Mouse (Mus musculus): ENCODE data around the gene Fbrsl1. TPM values are rescaled to one million over a fixed set of nuclear protein-coding genes. Genes with fewer than 3 reads are reported as not detected.

Gene Fbrsl1
- polyA plus RNA-seq, 1 experiment from 2014 or later: 24.8 TPM

DNA sequence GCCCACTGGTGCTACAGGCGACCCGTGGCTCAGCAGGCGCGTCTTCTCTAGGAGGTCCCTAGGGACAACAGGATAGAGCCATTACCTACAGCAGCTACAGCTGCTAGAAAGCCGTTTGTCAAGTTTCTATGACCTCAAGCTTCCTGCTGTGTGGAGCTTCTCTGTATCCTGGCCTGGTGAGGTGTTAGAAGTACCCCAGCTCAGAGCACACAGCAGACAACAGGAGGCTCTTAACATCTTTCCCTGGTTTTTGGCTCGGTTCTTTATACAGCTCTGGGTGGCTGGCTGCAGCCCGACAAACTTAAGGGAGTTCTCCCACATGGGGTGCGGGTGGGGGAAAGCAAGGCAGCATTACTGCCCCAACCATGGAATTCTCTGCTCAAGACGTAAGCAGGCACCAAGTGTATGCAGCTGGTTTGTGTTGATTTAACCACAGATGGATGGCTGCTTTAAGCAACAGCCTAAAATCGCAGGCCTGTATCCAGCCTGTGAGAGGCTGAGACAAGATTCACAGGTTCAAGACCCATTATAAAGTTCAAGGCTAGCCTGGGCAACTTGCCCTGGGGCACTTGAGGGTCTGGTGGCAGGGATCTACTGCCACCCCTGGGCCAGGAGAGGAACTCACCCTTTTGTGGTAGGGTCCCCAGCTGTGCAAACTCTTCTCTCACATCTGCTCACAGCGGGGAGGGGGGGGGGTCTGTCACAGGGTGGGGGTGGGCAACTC lies 84.3 kb downstream of the Fbrsl1 start:
- DNase-seq (ENCODE audit: low spot score) (no peak), ATAC-seq (ENCODE audit: low FRiP score) (no peak; the same call in 1 of the 2 replicates)
- Histone ChIP-seq H3K4me3 (replicated peaks; ENCODE audit: low read length) (peak overlapping the region; percentile 34), H3K27ac (no peak overlapping the region), H3K9me3 (ENCODE audit: control insufficient read depth, low read length) (no peaks in the 10 kb centered on the region), H3K4me1 (replicated peaks; ENCODE audit: control insufficient read depth, insufficient read depth, low read length) (peaks cover 10% of the 10 kb centered on the region), H3K4me2 (replicated peaks) (peak overlapping the region; percentile 72), H3K36me3 (replicated peaks; ENCODE audit: control insufficient read depth, insufficient read depth) (peaks cover 21% of the 10 kb centered on the region), H3K9ac (peak overlapping the region; percentile 52), H3K27me3 (ENCODE audit: control insufficient read depth, insufficient read depth, low read length) (no peaks in the 10 kb centered on the region)
- WGBS: 29% methylated on average over 11 of the region's 11 CpGs

- Histone ChIP-seq H3K4me2 (replicated peaks) (peak overlapping the region; percentile 72), H3K4me3 (replicated peaks; ENCODE audit: low read length) (peak overlapping the region; percentile 34), H3K27ac (no peak overlapping the region), H3K4me1 (replicated peaks; ENCODE audit: control insufficient read depth, insufficient read depth, low read length) (peaks cover 10% of the 10 kb centered on the region), H3K9me3 (ENCODE audit: control insufficient read depth, low read length) (no peaks in the 10 kb centered on the region), H3K36me3 (replicated peaks; ENCODE audit: control insufficient read depth, insufficient read depth) (peaks cover 14% of the 10 kb centered on the region), H3K9ac (peak overlapping the region; percentile 52), H3K27me3 (ENCODE audit: control insufficient read depth, insufficient read depth, low read length) (no peaks in the 10 kb centered on the region)
- DNase-seq (ENCODE audit: low spot score) (peak; percentile 74), ATAC-seq (ENCODE audit: low FRiP score) (peak; percentile 78)
- 2% methylated on average over 67 of the region's 72 CpGs for WGBS
Measured at GRCm38 (mm10) chr5:110363179-110363821, 85.0 kb downstream of the Fbrsl1 start.

DNA sequence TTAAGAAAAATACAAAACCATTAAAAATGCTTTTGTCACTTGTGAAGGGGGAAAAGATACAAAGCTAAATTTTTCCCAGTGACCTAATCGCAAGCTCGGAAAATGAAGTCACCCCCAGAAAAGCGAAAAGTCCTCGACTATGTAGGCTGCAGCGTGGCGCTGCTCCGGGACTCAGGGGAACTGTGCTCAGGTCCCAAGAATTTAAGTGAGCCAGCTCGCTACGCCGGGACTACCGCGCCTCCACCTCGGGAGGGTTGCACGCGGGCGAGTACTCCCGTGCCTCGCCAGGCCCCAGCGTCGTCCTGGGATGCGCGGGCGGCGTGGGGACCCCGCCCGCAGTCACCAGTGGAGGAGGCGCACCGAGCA lies 85.5 kb downstream of the Fbrsl1 start:
- H3K27ac ChIP-seq: no peak overlapping the region
- H3K36me3 ChIP-seq (replicated peaks; ENCODE audit: control insufficient read depth, insufficient read depth): peaks cover 11% of the 10 kb centered on the region
- no peaks in the 10 kb centered on the region for H3K27me3 ChIP-seq (ENCODE audit: control insufficient read depth, insufficient read depth, low read length)
- peaks cover 13% of the 10 kb centered on the region for H3K4me1 ChIP-seq (replicated peaks; ENCODE audit: control insufficient read depth, insufficient read depth, low read length)
- WGBS: 3% methylated on average over 28 of the region's 28 CpGs
- DNase-seq (ENCODE audit: low spot score) (no peak), ATAC-seq (ENCODE audit: low FRiP score) (peak; percentile 47)
- peak overlapping the region; percentile 52 for H3K9ac ChIP-seq
- H3K9me3 ChIP-seq (ENCODE audit: control insufficient read depth, low read length): no peaks in the 10 kb centered on the region
- peak overlapping the region; percentile 72 for H3K4me2 ChIP-seq (replicated peaks)
- H3K4me3 ChIP-seq (replicated peaks; ENCODE audit: low read length): peak overlapping the region; percentile 34

GRCm38 (mm10) chr5:110361465-110361864 lies 86.8 kb downstream of the Fbrsl1 start:
- Histone ChIP-seq H3K27ac (no peak overlapping the region), H3K4me3 (replicated peaks; ENCODE audit: low read length) (no peak overlapping the region), H3K27me3 (ENCODE audit: control insufficient read depth, insufficient read depth, low read length) (no peaks in the 10 kb centered on the region), H3K9me3 (ENCODE audit: control insufficient read depth, low read length) (no peaks in the 10 kb centered on the region), H3K36me3 (replicated peaks; ENCODE audit: control insufficient read depth, insufficient read depth) (no peaks in the 10 kb centered on the region; the same call in 1 of the 2 replicates), H3K9ac (no peak overlapping the region), H3K4me1 (replicated peaks; ENCODE audit: control insufficient read depth, insufficient read depth, low read length) (peaks cover 14% of the 10 kb centered on the region), H3K4me2 (replicated peaks) (no peak overlapping the region)
- ATAC-seq (ENCODE audit: low FRiP score): no peak
- WGBS: 88% methylated on average over 6 of the region's 6 CpGs
- no peak for DNase-seq (ENCODE audit: low spot score)

- Histone ChIP-seq H3K9me3 (ENCODE audit: control insufficient read depth, low read length) (no peaks in the 10 kb centered on the region), H3K9ac (no peak overlapping the region), H3K27me3 (ENCODE audit: control insufficient read depth, insufficient read depth, low read length) (no peaks in the 10 kb centered on the region), H3K36me3 (replicated peaks; ENCODE audit: control insufficient read depth, insufficient read depth) (no peaks in the 10 kb centered on the region), H3K4me3 (replicated peaks; ENCODE audit: low read length) (no peak overlapping the region), H3K27ac (no peak overlapping the region), H3K4me1 (replicated peaks; ENCODE audit: control insufficient read depth, insufficient read depth, low read length) (0 out of 2 replicates have a peak, but pooled peaks cover 4% of the 10 kb centered on the region), H3K4me2 (replicated peaks) (no peak overlapping the region)
- ATAC-seq (ENCODE audit: low FRiP score) (peak; percentile 69), DNase-seq (ENCODE audit: low spot score) (peak; percentile 96)
- WGBS: 37% methylated on average over 8 of the region's 9 CpGs
Measured at GRCm38 (mm10) chr5:110357531-110358179, 90.6 kb downstream of the Fbrsl1 start.

GRCm38 (mm10) chr5:110354716-110355115 lies 93.6 kb downstream of the Fbrsl1 start:
- H3K27me3 ChIP-seq (ENCODE audit: control insufficient read depth, insufficient read depth, low read length): no peaks in the 10 kb centered on the region
- WGBS: 17% methylated on average over 7 of the region's 7 CpGs
- DNase-seq (ENCODE audit: low spot score) (no peak), ATAC-seq (ENCODE audit: low FRiP score) (no peak)
- no peaks in the 10 kb centered on the region for H3K9me3 ChIP-seq (ENCODE audit: control insufficient read depth, low read length)
- no peak overlapping the region for H3K9ac ChIP-seq
- no peak overlapping the region for H3K27ac ChIP-seq
- H3K4me3 ChIP-seq (replicated peaks; ENCODE audit: low read length): no peak overlapping the region
- no peak overlapping the region for H3K4me2 ChIP-seq (replicated peaks)
- H3K36me3 ChIP-seq (replicated peaks; ENCODE audit: control insufficient read depth, insufficient read depth): no peaks in the 10 kb centered on the region
- 0 out of 2 replicates have a peak, but pooled peaks cover 4% of the 10 kb centered on the region for H3K4me1 ChIP-seq (replicated peaks; ENCODE audit: control insufficient read depth, insufficient read depth, low read length)

- no peak for DNase-seq (ENCODE audit: low spot score)
- Histone ChIP-seq H3K4me1 (replicated peaks; ENCODE audit: control insufficient read depth, insufficient read depth, low read length) (peaks cover 12% of the 10 kb centered on the region), H3K9me3 (ENCODE audit: control insufficient read depth, low read length) (no peaks in the 10 kb centered on the region)
Measured at GRCm38 (mm10) chr5:110347006-110347405, 101.3 kb downstream of the Fbrsl1 start.

DNA sequence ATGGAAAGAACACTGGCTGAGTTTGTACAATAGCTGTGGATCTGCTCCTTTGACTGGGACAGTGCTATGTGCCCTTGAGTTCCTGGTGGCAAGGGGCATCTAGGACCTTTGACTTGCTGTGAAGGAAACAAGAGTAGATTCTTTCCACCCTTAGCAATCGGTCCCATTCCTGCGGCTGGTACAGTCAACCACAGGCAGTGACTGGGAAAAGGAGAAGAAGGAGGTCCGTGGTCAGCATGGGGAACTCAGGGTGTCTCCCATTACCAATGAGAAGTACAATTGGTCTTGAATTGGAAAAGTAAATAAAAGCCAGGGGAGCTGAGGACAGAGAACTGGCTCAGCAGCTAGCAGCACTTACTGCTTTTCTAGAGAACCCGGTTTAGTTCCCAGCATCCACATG lies 102.8 kb downstream of the Fbrsl1 start:
- no peak overlapping the region for H3K4me3 ChIP-seq (replicated peaks; ENCODE audit: low read length)
- DNase-seq (ENCODE audit: low spot score) (no peak), ATAC-seq (ENCODE audit: low FRiP score) (no peak)
- H3K27me3 ChIP-seq (ENCODE audit: control insufficient read depth, insufficient read depth, low read length): peaks cover 16% of the 10 kb centered on the region
- no peak overlapping the region for H3K9ac ChIP-seq
- no peaks in the 10 kb centered on the region for H3K9me3 ChIP-seq (ENCODE audit: control insufficient read depth, low read length)
- H3K36me3 ChIP-seq (replicated peaks; ENCODE audit: control insufficient read depth, insufficient read depth): no peaks in the 10 kb centered on the region
- no peak overlapping the region for H3K27ac ChIP-seq
- no peak overlapping the region for H3K4me2 ChIP-seq (replicated peaks)
- WGBS: 82% methylated on average over 4 of the region's 4 CpGs
- peaks cover 12% of the 10 kb centered on the region for H3K4me1 ChIP-seq (replicated peaks; ENCODE audit: control insufficient read depth, insufficient read depth, low read length)

More at GRCm38 (mm10) chr5:110347006-110347405, 101.3 kb downstream of the Fbrsl1 start:
- Histone ChIP-seq H3K9ac (no peak overlapping the region), H3K4me2 (replicated peaks) (no peak overlapping the region), H3K27ac (no peak overlapping the region), H3K27me3 (ENCODE audit: control insufficient read depth, insufficient read depth, low read length) (peaks cover 8% of the 10 kb centered on the region), H3K4me3 (replicated peaks; ENCODE audit: low read length) (no peak overlapping the region), H3K36me3 (replicated peaks; ENCODE audit: control insufficient read depth, insufficient read depth) (no peaks in the 10 kb centered on the region)
- no peak for ATAC-seq (ENCODE audit: low FRiP score)
- 88% methylated on average over 8 of the region's 8 CpGs for WGBS

- ATAC-seq (ENCODE audit: low FRiP score): no peak
- Histone ChIP-seq H3K36me3 (replicated peaks; ENCODE audit: control insufficient read depth, insufficient read depth) (no peaks in the 10 kb centered on the region), H3K9ac (no peak within 1 kb of the TSS), H3K4me1 (replicated peaks; ENCODE audit: control insufficient read depth, insufficient read depth, low read length) (peaks cover 12% of the 10 kb centered on the region), H3K27me3 (ENCODE audit: control insufficient read depth, insufficient read depth, low read length) (peaks cover 16% of the 10 kb centered on the region), H3K4me3 (replicated peaks; ENCODE audit: low read length) (no peak within 1 kb of the TSS), H3K9me3 (ENCODE audit: control insufficient read depth, low read length) (no peaks in the 10 kb centered on the region), H3K27ac (no peak within 1 kb of the TSS), H3K4me2 (replicated peaks) (no peak within 1 kb of the TSS)
- DNase-seq (ENCODE audit: low spot score): no peak
- WGBS: 84% methylated on average over 4 of the region's 4 CpGs
Measured at GRCm38 (mm10) chr5:110344524-110344923, 103.8 kb downstream of the Fbrsl1 start, which contains the start of gene Lrcol1. TSS of gene Lrcol1 (plus strand) at chr5:110344730.

All from hindbrain, embryonic 14.5 days (tissue).